Mouse (Mus musculus) activated CD4-positive, CD25-positive, alpha-beta regulatory T cell (primary cell): ENCODE results near the gene Zkscan6. TPM values are rescaled to one million over a fixed set of nuclear protein-coding genes. Genes with fewer than 3 reads are reported as not detected.

Source experiments
- polyA plus RNA-seq, 2 experiments: library from polyadenylated mRNA; unstranded; fragments of 100-300 nt; shearing (Covaris generic); gene quantifications; one replicate each; pipeline ENCODE4 v1.2.1; 2017

Gene Zkscan6
- 10 to 100 TPM; 27.3 to 30.5 TPM for polyA plus RNA-seq

GRCm38 (mm10) chr11:65806909-65807504 is at the start of gene Zkscan6:
Zkscan6 (plus strand) TSS chr11:65807175.

DNA sequence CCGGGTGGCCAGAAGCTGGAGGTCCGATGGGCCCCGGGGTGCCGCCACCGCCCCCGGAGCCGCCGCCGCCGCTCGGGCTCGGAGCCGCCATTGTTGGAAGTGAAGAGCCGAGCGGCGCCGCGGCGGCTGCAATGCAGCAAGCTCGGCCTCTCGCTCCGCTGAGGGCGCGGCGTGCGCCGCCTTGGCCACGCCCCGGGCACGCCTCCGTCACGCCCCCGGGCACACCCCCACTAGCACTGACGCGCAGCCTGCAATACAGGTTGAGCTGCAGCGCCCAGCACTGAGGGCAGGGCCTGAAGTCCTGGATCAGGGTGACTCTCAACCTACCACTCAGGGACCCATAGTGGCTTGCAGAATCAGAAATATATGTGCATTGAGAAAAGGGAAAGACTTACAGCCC is 18.8 kb upstream of the Zkscan6 start, which contains the start of gene Map2k4:
Gene Map2k4 (minus strand): TSS at position 144 of the 400 bp plus-strand sequence.

Other genes with a start within 250 kb of the Zkscan6 start
- 10 to 100 TPM; 41.0 to 49.8 TPM for gene Map2k4, start 18.9 kb upstream of the Zkscan6 start, polyA plus RNA-seq